Mouse (Mus musculus): ENCODE data around the gene Apoa5. TPM values are rescaled to one million over a fixed set of nuclear protein-coding genes. Genes with fewer than 3 reads are reported as not detected.

The Apoa5 gene
- 0.37 TPM for polyA plus RNA-seq (2014; fragmentation: Illumina TruSeq; extraction: RNeasy Lipid Tissue Mini Kit (QIAGEN cat#74804); ENCODE audit: low read depth, low replicate concordance)

GRCm38 (mm10) chr9:46268343-46268873 is at the start of gene Apoa5:
Gene Apoa5 (plus strand): TSS chr9:46268633.

DNA sequence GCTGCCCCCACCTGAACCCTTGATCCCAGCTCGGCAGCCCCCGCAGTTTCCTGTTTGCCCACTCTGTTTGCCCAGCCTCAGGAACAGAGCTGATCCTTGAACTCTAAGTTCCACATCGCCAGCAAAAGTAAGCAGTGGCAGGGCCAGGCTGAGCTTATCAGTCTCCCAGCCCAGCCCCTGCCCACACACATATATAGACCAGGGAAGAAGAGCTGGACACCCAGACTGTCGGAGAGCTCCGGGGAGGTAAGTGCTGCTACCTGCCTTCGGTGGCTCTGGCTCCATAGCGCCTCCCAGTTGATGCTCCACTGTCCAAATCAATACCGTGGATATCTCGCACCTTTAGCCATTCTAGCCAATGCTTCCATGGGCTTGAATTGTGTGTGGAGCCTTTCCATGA is 39.9 kb upstream of the Apoa5 start, which contains the start of gene Apoa1:
Gene Apoa1 (plus strand): TSS at position 90 of the 400 bp plus-strand sequence.

GRCm38 (mm10) chr9:46235596-46235648 is 33.0 kb upstream of the Apoa5 start, which contains the start of gene Apoc3:
Gene Apoc3 (minus strand): TSS chr9:46235636.

DNA sequence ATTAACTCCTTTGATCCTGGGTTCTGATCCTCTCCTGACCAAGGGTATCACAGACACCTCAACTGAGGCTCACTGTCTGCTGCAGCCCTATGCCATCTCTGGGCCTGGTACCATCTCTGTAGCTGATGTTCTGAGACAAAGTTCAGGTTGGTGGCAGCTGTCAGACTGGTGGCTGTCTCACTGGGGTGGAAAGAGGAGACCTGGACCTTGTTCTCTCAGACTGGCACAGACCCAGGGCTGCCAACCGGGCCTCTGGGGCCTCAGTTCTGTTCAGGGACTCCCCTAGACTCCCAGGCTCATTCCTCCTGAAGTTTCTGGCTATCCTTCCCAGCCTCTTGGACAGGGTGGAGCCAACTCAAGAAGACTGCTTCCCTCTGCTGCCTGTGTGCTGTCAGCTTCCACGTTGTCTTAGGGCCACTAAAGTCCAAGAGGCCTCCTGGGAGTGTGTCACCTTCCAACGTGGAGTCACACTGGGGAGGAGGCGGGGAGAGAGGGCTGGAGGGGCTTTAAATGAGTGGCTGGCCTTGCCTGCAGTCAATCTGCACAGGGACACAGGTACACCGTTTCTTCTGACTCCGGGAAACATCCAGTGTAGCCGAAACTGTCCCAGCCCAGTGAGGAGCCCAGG is 27.8 kb upstream of the Apoa5 start, which contains the start of gene Apoa4:
Gene Apoa4 (plus strand): TSS at position 171 of the 628 bp plus-strand sequence.

DNA sequence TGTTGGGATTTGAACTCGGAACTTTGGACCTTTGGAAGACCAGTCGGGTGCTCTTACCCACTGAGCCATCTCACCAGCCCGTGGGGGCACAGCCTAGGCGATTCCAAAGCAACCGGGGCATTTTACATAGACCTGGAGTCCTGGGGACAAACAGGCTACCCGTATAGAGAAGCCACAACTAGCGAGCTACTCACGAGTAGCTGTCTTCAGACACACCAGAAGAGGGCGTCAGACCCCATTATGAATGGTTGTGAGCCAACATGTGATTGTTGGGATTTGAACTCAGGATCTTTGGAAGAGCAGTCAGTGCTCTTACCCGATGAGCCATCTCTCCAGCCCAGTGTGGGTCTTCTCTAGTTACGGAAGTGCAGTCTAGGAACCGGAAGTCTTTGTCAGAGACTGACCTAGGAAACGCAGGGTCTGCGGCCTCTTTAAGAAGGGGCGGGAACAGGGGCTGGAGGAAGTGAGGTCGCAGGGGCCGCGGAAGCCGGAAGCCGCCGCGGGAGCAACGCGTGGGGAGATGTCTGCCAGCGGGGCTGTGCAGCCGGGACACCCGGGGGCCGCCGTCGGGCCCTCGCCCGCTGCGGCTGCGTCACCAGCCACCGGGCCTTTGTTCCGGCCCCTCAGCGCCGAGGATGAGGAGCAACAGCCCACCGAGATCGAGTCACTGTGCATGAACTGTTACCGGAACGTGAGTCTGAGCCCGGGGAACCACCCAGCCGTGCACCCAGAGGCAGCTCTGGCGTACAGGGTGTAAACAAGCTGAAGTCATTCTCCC is 4.4 kb downstream of the Apoa5 start, which contains the start of gene Zpr1:
Gene Zpr1 (plus strand): TSS at position 388 of the 778 bp plus-strand sequence.

DNA sequence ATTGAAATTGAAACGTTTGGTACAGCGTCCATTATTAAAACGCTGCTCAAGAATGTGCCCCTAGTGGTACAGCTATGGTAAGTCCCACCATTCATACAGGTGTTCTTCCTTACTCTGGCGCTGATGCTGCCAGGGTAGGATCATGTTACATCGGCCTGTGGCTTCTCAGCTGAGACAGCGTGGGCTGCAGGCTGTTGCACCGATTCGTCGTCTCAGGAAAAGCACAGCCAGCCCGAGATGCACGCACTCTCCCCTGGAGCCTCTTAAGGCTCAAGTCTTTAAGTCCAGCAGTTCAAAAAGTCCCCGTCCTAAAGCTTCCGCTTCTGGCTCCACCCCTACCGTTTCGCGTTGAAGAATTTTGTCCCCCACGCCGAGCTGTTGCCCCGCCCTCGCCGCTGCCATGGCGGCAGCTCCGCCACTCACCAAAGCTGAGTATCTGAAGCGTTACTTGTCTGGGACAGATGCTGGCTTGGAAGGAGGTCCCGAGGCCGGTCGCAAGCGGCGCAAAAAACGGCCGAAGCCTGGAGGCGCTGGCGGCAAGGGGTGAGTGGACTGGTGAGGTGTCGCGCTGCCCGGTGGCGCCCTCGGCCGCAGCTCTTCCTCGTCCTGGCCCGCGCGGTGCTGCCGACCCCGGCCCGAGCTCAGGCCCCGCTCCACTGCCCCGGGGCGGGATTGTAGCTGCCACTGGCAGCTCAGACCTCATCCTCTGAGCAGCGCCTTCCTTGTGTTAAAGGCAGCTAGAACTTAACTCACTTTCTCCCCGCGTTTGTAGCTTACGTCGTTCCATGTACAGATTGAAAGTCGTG is 14.4 kb downstream of the Apoa5 start, which contains the start of gene Bud13:
Gene Bud13 (plus strand): TSS at position 378 of the 806 bp plus-strand sequence.

DNA sequence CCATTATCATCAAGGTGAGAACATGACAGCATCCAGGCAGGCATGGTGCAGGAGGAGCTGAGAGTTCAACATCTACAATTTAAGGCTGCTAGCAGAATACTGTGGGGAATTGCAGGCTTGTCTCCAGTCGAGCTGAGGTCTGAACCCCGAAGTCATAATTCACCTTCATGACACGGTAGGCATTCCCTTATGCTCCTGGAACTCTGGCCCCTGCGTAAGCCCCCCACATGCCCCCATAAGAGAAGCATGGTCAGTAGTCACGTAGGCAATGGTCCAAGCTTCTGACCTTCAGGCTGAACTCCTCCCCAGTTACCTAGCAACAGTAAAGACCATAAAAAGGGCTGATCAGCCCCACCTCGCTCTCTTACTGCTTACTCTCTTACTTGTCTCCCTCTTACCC is 51.5 kb downstream of the Apoa5 start, which contains the start of gene 4931429L15Rik:
Gene 4931429L15Rik (minus strand): TSS at position 101 of the 400 bp plus-strand sequence.

Other genes with a start within 250 kb of the Apoa5 start
- gene Apoa1, start 40.1 kb upstream of the Apoa5 start, polyA plus RNA-seq (2014; fragmentation: Illumina TruSeq; extraction: RNeasy Lipid Tissue Mini Kit (QIAGEN cat#74804); ENCODE audit: low read depth, low replicate concordance): 4.9 TPM
- gene Apoc3, start 33.0 kb upstream of the Apoa5 start, polyA plus RNA-seq (2014; fragmentation: Illumina TruSeq; extraction: RNeasy Lipid Tissue Mini Kit (QIAGEN cat#74804); ENCODE audit: low read depth, low replicate concordance): 4.7 TPM
- gene Apoa4, start 27.9 kb upstream of the Apoa5 start, polyA plus RNA-seq (2014; fragmentation: Illumina TruSeq; extraction: RNeasy Lipid Tissue Mini Kit (QIAGEN cat#74804); ENCODE audit: low read depth, low replicate concordance): 2.5 TPM
- 23.6 TPM for gene Zpr1, start 4.4 kb downstream of the Apoa5 start, polyA plus RNA-seq (2014; fragmentation: Illumina TruSeq; extraction: RNeasy Lipid Tissue Mini Kit (QIAGEN cat#74804); ENCODE audit: low read depth, low replicate concordance)
- 7.0 TPM for gene Bud13, start 14.4 kb downstream of the Apoa5 start, polyA plus RNA-seq (2014; fragmentation: Illumina TruSeq; extraction: RNeasy Lipid Tissue Mini Kit (QIAGEN cat#74804); ENCODE audit: low read depth, low replicate concordance)
- not detected for gene 4931429L15Rik, start 51.4 kb downstream of the Apoa5 start, polyA plus RNA-seq (2014; fragmentation: Illumina TruSeq; extraction: RNeasy Lipid Tissue Mini Kit (QIAGEN cat#74804); ENCODE audit: low read depth, low replicate concordance)

Measured in heart, adult 10 weeks (tissue).